Mouse (Mus musculus) forebrain, embryonic 14.5 days (tissue): ENCODE data around the gene Gm8909. TPM values are rescaled to one million over a fixed set of nuclear protein-coding genes. Genes with fewer than 3 reads are reported as not detected.
"Not testable (repeated sequence)": the region's sequence is repeated elsewhere in the genome, so short reads cannot be mapped to it uniquely, and the experiment has no call there.

ENCODE experiments used
- ATAC-seq: fragments of 200-750 bp; cut with Nextera tagmentation; 2 replicates; pipeline ENCODE4 v1.8.0; 2017; ENCODE audit warnings: mild to moderate bottlenecking, moderate library complexity
- DNase-seq: peaks from one replicate; pipeline ENCODE4 v3.0.0-alpha.2; 2015; ENCODE audit warnings: low spot score
- H3K27ac ChIP-seq: fragments of 300-500 bp; sonication (generic); 2 replicates; pipeline ENCODE4 v1.5.1; 2014; ENCODE audit warnings: low read depth, mild to moderate bottlenecking, control low read depth, low read length, moderate library complexity
- H3K27me3 ChIP-seq: fragments of 300-500 bp; sonication (generic); replicated peaks from 2 replicates; pipeline ENCODE4 v1.6.1; 2014; ENCODE audit warnings: low read length, control low read depth, mixed read lengths; ENCODE audit not compliant: control insufficient read depth, insufficient read depth
- H3K36me3 ChIP-seq: fragments of 300-500 bp; sonication (generic); 2 replicates; pipeline ENCODE4 v1.6.1; 2014; ENCODE audit warnings: low read length, control low read depth; ENCODE audit not compliant: control insufficient read depth, insufficient read depth
- H3K4me1 ChIP-seq: fragments of 300-500 bp; sonication (generic); 2 replicates; pipeline ENCODE4 v1.6.1; 2014; ENCODE audit warnings: antibody characterized with exemption, low read length, control low read depth; ENCODE audit not compliant: control insufficient read depth, insufficient read depth
- H3K4me2 ChIP-seq: fragments of 300-500 bp; sonication (generic); 2 replicates; pipeline ENCODE4 v1.6.1; 2014; ENCODE audit warnings: mild to moderate bottlenecking, control low read depth, low read length
- H3K4me3 ChIP-seq: fragments of 300-500 bp; sonication (generic); 2 replicates; pipeline ENCODE4 v1.5.1; 2014; ENCODE audit warnings: low read depth, low read length, control low read depth
- H3K9ac ChIP-seq: fragments of 300-500 bp; sonication (generic); 2 replicates; pipeline ENCODE4 v1.6.1; 2014; ENCODE audit warnings: mild to moderate bottlenecking, low read length, control low read depth, moderate library complexity
- H3K9me3 ChIP-seq: fragments of 300-500 bp; sonication (generic); replicated peaks from 2 replicates; pipeline ENCODE4 v1.6.1; 2016; ENCODE audit warnings: low read length, control low read depth, mixed read lengths; ENCODE audit not compliant: control insufficient read depth
- WGBS: fragments of 180-500 bp; shearing (Covaris S2); extraction: QIAGEN DNeasy Blood & Tissue Kit; methylation state at CpG from one replicate; pipeline ENCODE4 v1.1.7; 2014; 5-methylcytosine and 5-hydroxymethylcytosine counted together
- polyA plus RNA-seq: library from polyadenylated mRNA; unstranded; fragments of >200 nt; fragmentation: Nextera tagmentation; extraction: Ambion mirVana; gene quantifications from 2 replicates; pipeline ENCODE4 v1.2.1, GENCODE M21; 2014

Gm8909 gene
- polyA plus RNA-seq, 1 experiment from 2014 or later, result not detected

DNA sequence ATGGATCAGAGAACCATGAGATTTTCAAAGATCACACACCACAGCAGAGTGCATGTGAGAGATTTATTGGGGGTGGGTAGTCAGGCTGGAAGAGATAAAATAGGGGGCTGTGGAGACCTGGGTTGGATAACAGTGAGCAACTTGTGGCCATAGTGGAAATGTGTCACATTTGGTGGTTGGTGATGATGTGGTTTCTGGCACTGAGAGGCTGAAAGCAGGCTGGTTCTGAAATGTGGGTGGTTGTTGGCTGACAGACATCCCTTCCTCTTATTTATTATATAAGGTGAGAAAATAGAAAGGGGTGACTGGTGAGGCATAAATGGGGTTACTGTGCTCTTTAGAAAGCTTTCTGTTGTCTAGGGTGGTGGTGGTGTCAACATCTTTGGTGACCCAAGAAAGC is 1.4 kb upstream of the Gm8909 start:
- no peak overlapping the region for H3K4me2 ChIP-seq
- no peaks in the 10 kb centered on the region for H3K4me1 ChIP-seq
- ATAC-seq (no peak), DNase-seq (no peak)
- H3K27me3 ChIP-seq, result peaks cover 35% of the 10 kb centered on the region
- no peak overlapping the region for H3K4me3 ChIP-seq
- H3K36me3 ChIP-seq, result no peaks in the 10 kb centered on the region
- H3K27ac ChIP-seq, result no peak overlapping the region
- H3K9me3 ChIP-seq, result no peaks in the 10 kb centered on the region
- H3K9ac ChIP-seq, result no peak overlapping the region

DNA sequence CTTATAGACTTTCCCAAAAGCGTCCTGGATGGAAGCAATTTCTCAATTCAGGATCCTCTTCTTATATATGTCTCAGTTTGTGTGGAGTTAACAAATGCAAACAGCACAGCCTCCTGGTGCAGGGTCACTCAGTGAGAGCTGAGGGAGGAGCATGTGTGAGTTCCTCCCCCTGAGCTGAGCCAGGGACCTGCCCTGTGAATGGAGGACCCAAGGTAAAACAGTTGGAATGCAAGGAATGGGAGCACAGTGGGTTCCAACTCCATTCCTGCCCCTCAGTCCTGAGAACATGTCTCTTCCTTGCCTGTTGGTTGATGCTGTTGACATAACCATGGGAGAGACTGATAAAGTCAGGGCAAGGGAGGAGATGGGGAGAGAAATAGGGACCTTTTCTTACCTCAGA is 757 bp upstream of the Gm8909 start:
- H3K9me3 ChIP-seq, H3K4me3 ChIP-seq, H3K4me2 ChIP-seq, H3K4me1 ChIP-seq, DNase-seq, H3K9ac ChIP-seq, ATAC-seq, H3K36me3 ChIP-seq, H3K27ac ChIP-seq: not testable (repeated sequence)
- WGBS, result 80% methylated on average over 1 of the region's 1 CpGs
- H3K27me3 ChIP-seq, result peaks cover 38% of the 10 kb centered on the region

DNA sequence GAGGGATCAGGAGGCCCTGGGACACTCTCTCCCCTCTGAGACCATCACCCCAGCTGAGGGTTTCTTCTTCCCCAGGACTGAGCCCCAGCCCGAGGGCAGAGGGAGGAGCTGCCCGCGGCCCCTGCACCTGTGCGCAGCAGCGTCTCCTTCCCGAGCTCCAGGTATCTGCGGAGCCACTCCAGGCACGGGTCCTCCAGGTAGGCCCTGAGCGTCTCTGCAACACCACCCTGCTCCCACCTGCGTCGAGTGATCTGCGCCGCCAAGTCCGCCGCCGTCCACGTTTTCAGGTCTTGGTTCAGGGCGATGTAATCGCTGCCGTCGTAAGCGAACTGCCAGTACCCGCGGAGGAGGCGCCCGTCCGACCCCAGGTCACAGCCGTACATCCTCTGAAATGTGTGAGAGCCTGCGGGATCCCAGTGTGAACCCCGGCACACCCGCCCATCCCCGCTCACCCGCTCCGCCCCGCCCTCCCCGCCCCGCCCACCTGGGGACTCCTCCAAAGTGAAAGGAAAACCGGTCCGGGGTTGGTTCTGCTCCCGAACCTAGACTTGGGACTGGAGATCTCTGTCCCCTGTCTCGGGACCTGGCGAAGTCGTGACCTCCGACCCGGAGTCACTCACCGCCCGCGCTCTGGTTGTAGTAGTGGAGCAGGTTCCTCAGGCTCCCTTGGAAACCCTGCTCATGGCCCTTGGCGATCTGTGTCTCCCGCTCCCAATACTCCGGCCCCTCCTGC is 865 bp downstream of the Gm8909 start:
- Histone ChIP-seq H3K27ac (no peak overlapping the region), H3K9ac (no peak overlapping the region), H3K27me3 (peaks cover 48% of the 10 kb centered on the region), H3K36me3 (no peaks in the 10 kb centered on the region), H3K9me3 (no peaks in the 10 kb centered on the region), H3K4me1 (no peaks in the 10 kb centered on the region), H3K4me3 (peak overlapping the region; percentile 13), H3K4me2 (peak overlapping the region; percentile 34)
- DNase-seq, result no peak
- ATAC-seq, result no peak
- under 1% methylated on average over 48 of the region's 51 CpGs for WGBS

DNA sequence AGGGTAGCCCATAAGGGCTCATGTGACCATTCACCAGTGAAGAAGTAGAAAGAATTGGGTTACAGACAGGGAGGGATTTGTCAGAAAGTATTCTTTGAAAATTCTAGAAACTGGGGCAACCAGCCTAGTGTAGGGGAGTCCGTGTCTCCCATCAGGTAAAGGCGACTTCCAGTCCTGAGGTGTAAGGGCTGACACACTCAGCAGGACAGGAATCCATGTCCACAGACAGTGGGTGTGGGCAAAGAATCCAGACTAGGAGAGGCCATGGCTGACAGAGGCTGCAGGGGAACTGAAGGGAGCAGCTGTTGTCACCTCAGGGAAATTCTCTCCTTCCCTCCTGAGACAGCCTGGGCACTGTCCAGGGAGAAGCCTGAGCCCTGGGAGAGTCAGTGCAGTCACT is 1.4 kb downstream of the Gm8909 start:
- 8% methylated on average over 2 of the region's 2 CpGs for WGBS
- H3K4me1 ChIP-seq, H3K36me3 ChIP-seq, H3K9ac ChIP-seq, H3K9me3 ChIP-seq, H3K4me3 ChIP-seq, H3K4me2 ChIP-seq, H3K27ac ChIP-seq, DNase-seq, ATAC-seq: not testable (repeated sequence)
- peaks cover 53% of the 10 kb centered on the region for H3K27me3 ChIP-seq

DNA sequence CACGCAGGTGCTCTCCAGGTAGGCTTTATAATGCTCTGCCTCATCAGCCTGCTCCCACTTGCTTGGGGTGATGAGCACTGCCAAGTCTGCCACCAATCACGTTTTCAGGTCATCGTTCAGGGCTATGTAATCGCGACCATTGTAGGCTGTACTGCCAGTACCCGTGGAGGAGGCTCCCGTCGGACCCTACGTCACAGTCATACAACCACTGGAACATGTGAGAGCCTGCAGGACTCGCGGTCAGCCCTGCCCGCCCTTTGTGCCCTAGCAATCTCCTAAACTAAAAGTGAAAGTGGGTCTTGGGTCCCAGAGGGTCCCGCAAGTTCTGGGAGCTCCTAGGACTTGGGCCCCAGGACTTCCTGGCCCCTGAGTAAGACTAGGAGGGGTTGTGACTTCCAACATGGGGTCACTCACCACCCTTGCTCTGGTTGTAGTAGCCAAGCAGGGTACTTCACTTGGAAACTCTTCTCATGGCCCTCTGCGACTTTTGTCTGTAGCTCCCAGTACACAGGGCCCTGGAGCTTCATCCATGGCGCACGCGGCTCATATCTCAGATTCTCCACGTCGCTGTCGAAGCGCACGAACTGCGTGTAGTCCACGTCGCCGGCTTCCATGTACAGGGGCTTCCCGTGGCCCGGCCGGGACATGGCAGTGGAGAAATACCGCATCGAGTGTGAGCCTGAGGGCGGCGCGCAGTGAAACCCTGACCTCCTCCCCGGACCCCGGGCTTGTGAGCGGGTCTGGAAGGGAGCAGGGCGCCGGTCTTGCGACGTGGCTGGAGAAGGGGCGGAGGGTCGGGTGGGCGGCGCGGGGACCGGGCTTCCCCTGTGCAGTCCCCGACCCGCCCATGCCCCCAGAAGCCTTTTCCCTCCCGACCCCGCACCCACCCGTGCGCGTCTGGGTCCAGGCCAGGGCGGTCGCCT is 6.9 kb downstream of the Gm8909 start:
- Histone ChIP-seq H3K9me3 (no peaks in the 10 kb centered on the region), H3K4me3 (no peak overlapping the region), H3K9ac (no peak overlapping the region), H3K36me3 (no peaks in the 10 kb centered on the region), H3K4me1 (no peaks in the 10 kb centered on the region), H3K4me2 (no peak overlapping the region), H3K27ac (no peak overlapping the region), H3K27me3 (peaks cover 57% of the 10 kb centered on the region)
- DNase-seq, result no peak
- ATAC-seq, result no peak
- 2% methylated on average over 56 of the region's 56 CpGs for WGBS

DNA sequence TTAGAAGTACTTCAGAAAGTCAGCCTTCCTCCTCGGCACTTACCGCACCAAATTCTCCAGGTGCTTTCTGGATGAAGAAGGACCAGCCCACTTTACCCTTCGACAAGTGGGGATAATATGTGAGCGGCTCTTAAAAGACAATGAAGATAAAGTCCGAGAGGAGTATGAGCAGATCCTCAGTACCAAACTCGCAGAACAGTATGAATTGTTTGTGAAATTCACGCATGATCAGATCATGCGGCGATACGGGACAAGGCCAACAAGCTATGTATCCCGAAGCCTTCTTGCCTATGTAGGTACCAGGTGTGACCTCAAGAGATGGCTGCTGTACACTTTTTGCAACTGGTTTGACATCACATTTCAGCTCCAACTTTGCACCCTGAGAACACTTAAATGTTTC is 10.1 kb downstream of the Gm8909 start:
- WGBS, result 8% methylated on average over 11 of the region's 11 CpGs
- ATAC-seq, DNase-seq, H3K36me3 ChIP-seq, H3K9ac ChIP-seq, H3K27ac ChIP-seq, H3K9me3 ChIP-seq, H3K4me1 ChIP-seq: not testable (repeated sequence)
- Histone ChIP-seq H3K4me2 (peak overlapping the region; percentile 38), H3K4me3 (0 out of 2 replicates have a peak overlapping the region, but pooled peaks have one; percentile 20), H3K27me3 (peaks cover 33% of the 10 kb centered on the region)

- not testable (repeated sequence) for H3K9me3 ChIP-seq, H3K36me3 ChIP-seq, H3K27ac ChIP-seq, H3K4me1 ChIP-seq
- under 1% methylated on average over 36 of the region's 36 CpGs for WGBS
- H3K27me3 ChIP-seq, result peaks cover 33% of the 10 kb centered on the region
- peak overlapping the region; percentile 20 for H3K4me3 ChIP-seq
- DNase-seq, result peak; percentile 16
- peak; percentile 29; the same call in 1 of the 2 replicates for ATAC-seq
- peak overlapping the region; percentile 38 for H3K4me2 ChIP-seq
- H3K9ac ChIP-seq, result peak overlapping the region; percentile 32; the same call in 1 of the 2 replicates
Observed at GRCm38 (mm10) chr17:36157782-36158181, 10.6 kb downstream of the Gm8909 start.

DNA sequence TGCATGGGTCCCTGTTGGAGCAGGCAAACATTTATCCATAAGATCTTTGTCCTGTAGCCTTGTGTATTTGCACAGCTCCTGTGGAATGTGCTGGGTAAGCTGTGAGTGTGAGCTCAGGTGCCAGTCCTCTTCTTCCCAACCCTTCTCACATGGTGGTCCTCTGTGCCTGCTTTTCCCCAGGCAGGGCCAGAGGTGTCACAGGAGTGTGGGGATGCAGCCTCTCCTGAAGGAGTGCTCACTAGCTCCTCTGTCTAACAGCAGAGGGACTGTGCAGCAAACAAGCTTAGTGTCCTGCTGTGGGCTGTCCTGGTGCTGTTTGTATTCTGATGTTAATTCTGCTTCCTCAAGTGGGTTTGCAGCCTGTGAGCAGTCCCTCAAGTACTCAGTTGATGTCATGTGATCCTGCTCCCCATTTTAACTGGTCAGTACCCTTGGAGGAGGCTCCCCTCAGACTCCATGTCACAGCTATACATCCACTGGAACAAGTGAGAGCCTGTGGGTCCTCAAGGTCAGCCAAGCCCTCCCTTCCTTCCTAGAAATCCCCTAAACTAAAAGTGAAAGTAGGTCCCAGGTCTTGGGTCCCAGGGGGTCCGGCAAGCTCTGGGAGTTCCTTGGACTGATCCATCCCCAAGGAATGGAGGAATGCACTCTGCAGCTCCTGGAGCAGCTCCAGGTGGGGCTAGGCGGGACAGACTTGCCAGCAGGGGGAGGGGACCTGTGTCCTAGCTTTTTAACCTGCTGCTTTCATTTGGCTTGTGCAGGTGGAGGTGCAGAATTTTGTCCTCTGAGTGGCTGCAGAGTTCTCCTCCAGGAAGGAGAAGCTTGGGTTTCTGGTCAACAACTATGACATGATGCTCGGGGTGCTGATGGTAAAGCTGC is 13.8 kb downstream of the Gm8909 start:
- no peak overlapping the region for H3K9ac ChIP-seq
- no peaks in the 10 kb centered on the region for H3K36me3 ChIP-seq
- no peak overlapping the region for H3K4me2 ChIP-seq
- DNase-seq (no peak), ATAC-seq (no peak)
- no peak overlapping the region for H3K4me3 ChIP-seq
- H3K27me3 ChIP-seq, result peaks cover 11% of the 10 kb centered on the region
- no peaks in the 10 kb centered on the region for H3K4me1 ChIP-seq
- no peak overlapping the region for H3K27ac ChIP-seq
- H3K9me3 ChIP-seq, result no peaks in the 10 kb centered on the region
- WGBS, result 25% methylated on average over 3 of the region's 3 CpGs
